Mouse (Mus musculus) embryonic fibroblast, embryonic 13.5 days (primary cell): ENCODE results near the gene Eml6.

Experiments used
- CTCF ChIP-seq: IDR thresholded peaks from 2 replicates; pipeline ENCODE4 v1.5.1; 2011; ENCODE audit warnings: mild to moderate bottlenecking, control low read depth, low read length, moderate library complexity, borderline replicate concordance; ENCODE audit not compliant: insufficient read depth
- POLR2A ChIP-seq: IDR thresholded peaks from 2 replicates; pipeline ENCODE4 v1.6.1; 2011; ENCODE audit warnings: low read depth, mild to moderate bottlenecking, control low read depth, low read length, moderate library complexity

DNA sequence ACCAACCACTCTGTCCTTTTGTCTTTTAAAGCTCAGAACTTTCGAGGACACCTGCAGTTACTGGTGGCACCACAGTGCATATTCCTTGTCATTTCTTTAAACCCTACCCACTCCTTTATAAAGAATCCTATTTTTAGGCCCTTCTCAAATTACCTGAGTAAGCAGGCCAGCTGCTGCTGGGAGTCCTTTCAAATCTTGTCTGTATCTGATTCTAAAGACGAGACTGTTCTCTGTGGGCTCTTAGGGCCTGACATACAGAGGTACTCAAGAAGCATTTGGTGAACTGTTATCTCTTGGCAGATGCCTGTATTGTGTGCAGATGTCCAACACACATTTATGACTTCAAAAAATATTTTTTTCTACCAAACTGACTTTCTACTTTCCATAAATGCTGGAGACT lies 231.4 kb downstream of the Eml6 start:
- TF ChIP-seq CTCF (no peak), POLR2A (no peak)
